Mouse (Mus musculus): Measurements from ENCODE around the gene Hddc3. TPM values are rescaled to one million over a fixed set of nuclear protein-coding genes. Genes with fewer than 3 reads are reported as not detected.

Gene Hddc3
- polyA plus RNA-seq, 1 experiment from 2014 or later: 8.6 TPM

GRCm38 (mm10) chr7:80339371-80339770 lies 3.5 kb upstream of the Hddc3 start:
- peaks cover 7% of the 10 kb centered on the region; the same call in 1 of the 2 replicates for H3K4me1 ChIP-seq (replicated peaks; ENCODE audit: control insufficient read depth, insufficient read depth)
- 8% methylated on average over 17 of the region's 17 CpGs for WGBS
- peak overlapping the region; percentile 71 for H3K9ac ChIP-seq (ENCODE audit: low read length)
- no peaks in the 10 kb centered on the region for H3K27me3 ChIP-seq (ENCODE audit: control insufficient read depth, insufficient read depth, low read length)
- no peak for ATAC-seq (ENCODE audit: low FRiP score, low TSS enrichment)
- peak overlapping the region; percentile 79 for H3K4me2 ChIP-seq (replicated peaks; ENCODE audit: low read depth)
- peaks cover 21% of the 10 kb centered on the region for H3K36me3 ChIP-seq (ENCODE audit: control insufficient read depth, insufficient read depth, low read length)
- TF ChIP-seq EP300 (optimal IDR thresholded peaks at IDR 0.05): no peak
- no peak for TF ChIP-seq CTCF (IDR thresholded peaks at IDR 0.05; ENCODE audit: low read depth)
- DNase-seq (ENCODE audit: low spot score): peak; percentile 53
- no peaks in the 10 kb centered on the region for H3K9me3 ChIP-seq (ENCODE audit: control insufficient read depth, low read length)
- peak overlapping the region; percentile 59 for H3K4me3 ChIP-seq (ENCODE audit: low read depth, low read length)
- H3K27ac ChIP-seq (replicated peaks): peak overlapping the region; percentile 69

DNA sequence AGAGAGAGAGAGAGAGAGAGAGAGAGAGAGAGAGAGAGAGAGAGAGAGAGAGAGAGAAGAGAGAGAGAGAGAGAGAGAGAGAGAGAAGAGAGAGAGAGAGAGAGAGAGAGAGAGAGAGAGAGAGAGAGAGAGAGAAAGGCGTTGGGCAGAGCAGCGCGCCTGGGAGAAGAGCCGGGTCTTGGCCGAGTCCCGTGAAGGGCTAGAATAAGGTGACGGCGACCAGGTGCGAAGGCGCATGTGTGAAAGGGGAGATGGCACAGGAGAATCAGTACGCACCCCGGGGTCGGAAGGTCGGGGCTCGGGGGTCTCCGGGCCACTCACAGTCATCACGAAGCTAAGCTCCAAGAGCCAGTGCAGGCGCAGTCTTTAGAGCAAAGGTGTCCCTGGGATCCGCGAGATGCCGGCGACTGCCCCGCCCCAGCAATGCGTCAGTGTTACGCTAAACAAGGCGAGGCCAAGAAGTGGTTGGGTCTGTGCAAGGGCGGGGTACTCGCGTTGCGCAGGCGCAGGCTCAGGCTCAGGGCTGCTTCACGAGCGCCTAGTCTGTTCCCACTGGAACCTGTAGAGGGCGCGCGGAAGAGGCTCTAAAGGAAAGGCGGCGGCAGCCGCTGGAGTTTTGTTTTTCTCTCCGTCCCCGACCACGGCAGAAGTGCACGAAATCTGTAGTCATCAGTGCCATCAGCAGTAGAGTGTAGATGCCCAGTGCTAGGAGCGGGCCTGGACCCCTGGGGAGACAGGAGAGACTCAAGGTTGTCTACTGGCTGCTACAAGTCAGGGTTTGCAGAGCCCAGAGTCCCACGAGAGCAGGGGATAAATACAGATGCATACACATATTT lies 2.9 kb upstream of the Hddc3 start:
- H3K4me2 ChIP-seq (replicated peaks; ENCODE audit: low read depth): peak overlapping the region; percentile 79
- H3K9ac ChIP-seq (ENCODE audit: low read length): peak overlapping the region; percentile 71
- H3K4me3 ChIP-seq (ENCODE audit: low read depth, low read length): peak overlapping the region; percentile 59
- peak overlapping the region; percentile 95 for H3K27ac ChIP-seq (replicated peaks)
- peak; percentile 96 for ATAC-seq (ENCODE audit: low FRiP score, low TSS enrichment)
- H3K4me1 ChIP-seq (replicated peaks; ENCODE audit: control insufficient read depth, insufficient read depth): peaks cover 7% of the 10 kb centered on the region; the same call in 1 of the 2 replicates
- peaks cover 16% of the 10 kb centered on the region for H3K36me3 ChIP-seq (ENCODE audit: control insufficient read depth, insufficient read depth, low read length)
- WGBS: under 1% methylated on average over 45 of the region's 45 CpGs
- H3K27me3 ChIP-seq (ENCODE audit: control insufficient read depth, insufficient read depth, low read length): no peaks in the 10 kb centered on the region
- no peaks in the 10 kb centered on the region for H3K9me3 ChIP-seq (ENCODE audit: control insufficient read depth, low read length)
- TF ChIP-seq CTCF (IDR thresholded peaks at IDR 0.05; ENCODE audit: low read depth): peak; percentile 89
- TF ChIP-seq EP300 (optimal IDR thresholded peaks at IDR 0.05): no peak
- DNase-seq (ENCODE audit: low spot score): peak; percentile 99

- H3K36me3 ChIP-seq (ENCODE audit: control insufficient read depth, insufficient read depth, low read length): peaks cover 9% of the 10 kb centered on the region; the same call in 1 of the 2 replicates
- H3K9me3 ChIP-seq (ENCODE audit: control insufficient read depth, low read length): no peaks in the 10 kb centered on the region
- 3% methylated on average over 11 of the region's 11 CpGs for WGBS
- H3K4me2 ChIP-seq (replicated peaks; ENCODE audit: low read depth): peak within 1 kb of the TSS; percentile 79
- H3K27me3 ChIP-seq (ENCODE audit: control insufficient read depth, insufficient read depth, low read length): no peaks in the 10 kb centered on the region
- H3K27ac ChIP-seq (replicated peaks): peak within 1 kb of the TSS; percentile 95
- TF ChIP-seq EP300 (optimal IDR thresholded peaks at IDR 0.05) (no peak), CTCF (IDR thresholded peaks at IDR 0.05; ENCODE audit: low read depth) (peak; percentile 87)
- DNase-seq (ENCODE audit: low spot score) (peak; percentile 87), ATAC-seq (ENCODE audit: low FRiP score, low TSS enrichment) (peak; percentile 68)
- H3K4me1 ChIP-seq (replicated peaks; ENCODE audit: control insufficient read depth, insufficient read depth): peaks cover 7% of the 10 kb centered on the region; the same call in 1 of the 2 replicates
- peak within 1 kb of the TSS; percentile 71 for H3K9ac ChIP-seq (ENCODE audit: low read length)
- peak within 1 kb of the TSS; percentile 59 for H3K4me3 ChIP-seq (ENCODE audit: low read depth, low read length)
These were observed 2.1 kb upstream of the Hddc3 start, which contains the start of gene Unc45a for GRCm38 (mm10) chr7:80340793-80341192. Gene Unc45a (minus strand): TSS chr7:80341005.

GRCm38 (mm10) chr7:80341793-80342192 lies 1.1 kb upstream of the Hddc3 start:
- no peak for TF ChIP-seq EP300 (optimal IDR thresholded peaks at IDR 0.05)
- ATAC-seq (ENCODE audit: low FRiP score, low TSS enrichment) (no peak), DNase-seq (ENCODE audit: low spot score) (no peak)
- no peaks in the 10 kb centered on the region for H3K9me3 ChIP-seq (ENCODE audit: control insufficient read depth, low read length)
- peaks cover 7% of the 10 kb centered on the region; the same call in 1 of the 2 replicates for H3K4me1 ChIP-seq (replicated peaks; ENCODE audit: control insufficient read depth, insufficient read depth)
- no peak overlapping the region for H3K9ac ChIP-seq (ENCODE audit: low read length)
- H3K36me3 ChIP-seq (ENCODE audit: control insufficient read depth, insufficient read depth, low read length): no peaks in the 10 kb centered on the region
- no peak overlapping the region for H3K4me3 ChIP-seq (ENCODE audit: low read depth, low read length)
- H3K27ac ChIP-seq (replicated peaks): no peak overlapping the region
- H3K4me2 ChIP-seq (replicated peaks; ENCODE audit: low read depth): no peak overlapping the region
- H3K27me3 ChIP-seq (ENCODE audit: control insufficient read depth, insufficient read depth, low read length): no peaks in the 10 kb centered on the region
- 73% methylated on average over 7 of the region's 7 CpGs for WGBS

- peaks cover 7% of the 10 kb centered on the region; the same call in 1 of the 2 replicates for H3K4me1 ChIP-seq (replicated peaks; ENCODE audit: control insufficient read depth, insufficient read depth)
These were observed 540 bp downstream of the Hddc3 start for GRCm38 (mm10) chr7:80343270-80344018.

More at GRCm38 (mm10) chr7:80343270-80344018, 540 bp downstream of the Hddc3 start:
- Histone ChIP-seq H3K9me3 (ENCODE audit: control insufficient read depth, low read length) (no peaks in the 10 kb centered on the region), H3K27me3 (ENCODE audit: control insufficient read depth, insufficient read depth, low read length) (no peaks in the 10 kb centered on the region), H3K9ac (ENCODE audit: low read length) (peak overlapping the region; percentile 77), H3K27ac (replicated peaks) (peak overlapping the region; percentile 74; the same call in 1 of the 2 replicates), H3K4me3 (ENCODE audit: low read depth, low read length) (peak overlapping the region; percentile 50), H3K4me2 (replicated peaks; ENCODE audit: low read depth) (peak overlapping the region; percentile 81), H3K36me3 (ENCODE audit: control insufficient read depth, insufficient read depth, low read length) (no peaks in the 10 kb centered on the region)
- WGBS: 24% methylated on average over 19 of the region's 19 CpGs
- TF ChIP-seq EP300 (optimal IDR thresholded peaks at IDR 0.05): no peak
- no peak for TF ChIP-seq CTCF (IDR thresholded peaks at IDR 0.05; ENCODE audit: low read depth)
- DNase-seq (ENCODE audit: low spot score) (no peak), ATAC-seq (ENCODE audit: low FRiP score, low TSS enrichment) (no peak)

Measured in stomach, postnatal 0 days (tissue).